Mouse (Mus musculus): ENCODE measurements around the gene Ubxn2a.

- TF ChIP-seq EP300 (optimal IDR thresholded peaks at IDR 0.05), result no peak
- TF ChIP-seq CTCF (IDR thresholded peaks at IDR 0.05; ENCODE audit: low read depth), result no peak
Measured at GRCm38 (mm10) chr12:4836959-4837358, 70.5 kb downstream of the Ubxn2a start.
